Mouse (Mus musculus) testis, postnatal 14 days (tissue): ENCODE results near the gene Atp2b2.
A peak's percentile ranks its signal among the peaks of the same experiment; 100 is the strongest.

ENCODE experiments used
- DNase-seq: peaks from one replicate; pipeline ENCODE4 v3.0.0; 2021; ENCODE audit warnings: low spot score

Gene Atp2b2

DNA sequence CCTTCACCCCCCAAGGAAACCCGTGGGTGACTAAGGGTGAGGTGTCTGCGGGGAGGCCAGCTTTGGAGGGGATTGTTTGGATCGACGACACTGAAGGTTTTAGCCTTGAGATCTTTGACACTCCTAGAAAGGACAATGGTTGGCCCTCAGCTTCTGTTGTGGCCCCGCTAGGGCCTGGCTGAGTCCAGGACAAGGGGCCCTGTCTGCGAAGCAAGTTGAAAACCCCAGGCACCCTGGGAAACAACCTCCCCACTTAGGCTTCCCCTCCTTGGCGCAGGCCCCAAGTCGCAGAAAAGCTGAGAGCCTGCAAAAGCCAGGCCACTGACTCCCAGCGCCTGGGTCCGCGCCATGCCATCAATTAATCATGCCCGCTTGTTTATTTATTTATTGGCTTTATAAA lies at the start of gene Atp2b2:
Gene Atp2b2 (minus strand): TSS at position 282 of the 400 bp plus-strand sequence.
- DNase-seq = no peak

DNA sequence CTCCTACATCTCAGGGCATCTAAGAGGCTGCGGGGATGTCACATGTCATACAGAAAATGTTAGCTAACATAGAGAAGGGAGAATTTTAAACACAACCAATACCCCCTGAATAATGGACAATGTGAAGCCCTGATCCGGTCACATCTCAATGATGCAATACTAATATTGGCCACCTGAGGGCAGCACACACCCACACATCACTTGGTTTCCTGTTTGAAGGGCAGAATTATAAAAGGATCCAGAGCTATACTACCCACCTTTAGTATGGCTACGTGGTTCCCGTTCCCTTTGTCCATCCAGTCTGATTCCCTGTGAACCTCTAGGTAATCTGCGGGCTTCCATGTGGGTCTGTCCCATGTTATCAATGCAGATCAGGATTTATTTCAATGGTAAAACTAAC lies 47.2 kb upstream of the Atp2b2 start:
- DNase-seq = peak; percentile 21

DNA sequence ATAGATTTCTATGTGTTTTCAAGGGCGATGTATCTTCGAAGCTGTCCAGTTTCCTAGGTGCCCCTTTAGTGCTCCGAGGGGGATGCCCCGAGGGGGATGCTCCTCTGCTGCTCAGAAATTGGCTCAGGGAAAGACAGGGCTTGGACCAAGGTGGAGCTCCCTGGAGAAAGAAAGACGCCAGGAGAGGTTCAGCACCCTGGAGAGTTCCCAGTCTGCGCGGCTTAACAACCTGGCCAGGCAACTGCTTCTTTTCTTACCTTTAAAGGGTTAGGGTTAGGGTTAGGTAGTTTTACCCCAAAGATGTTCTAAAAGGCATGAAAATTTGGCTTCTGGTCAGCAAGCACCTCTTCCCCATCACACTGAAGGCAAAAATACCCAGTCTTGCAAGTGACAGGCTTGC lies 44.7 kb upstream of the Atp2b2 start:
- DNase-seq = no peak

DNA sequence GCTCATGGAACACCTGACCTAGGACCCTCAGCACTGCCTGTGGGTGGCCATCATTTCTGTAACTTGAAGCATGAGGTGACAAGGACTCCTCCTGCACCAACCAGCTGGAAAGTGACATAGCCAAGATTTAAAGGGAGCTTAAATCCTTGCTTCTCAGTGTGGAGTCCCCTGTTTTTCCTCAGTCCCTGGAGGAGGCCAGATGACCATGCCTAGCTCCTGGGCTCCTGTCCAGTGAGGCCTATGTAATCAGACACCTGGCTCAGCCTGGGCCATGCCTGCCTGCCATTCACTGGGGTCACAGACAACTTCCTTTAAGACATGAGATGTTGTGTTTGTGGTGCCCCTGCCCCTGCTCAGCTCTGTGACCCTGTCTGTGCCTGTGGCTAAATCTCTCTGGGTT lies 36.1 kb upstream of the Atp2b2 start:
- no peak for DNase-seq

DNA sequence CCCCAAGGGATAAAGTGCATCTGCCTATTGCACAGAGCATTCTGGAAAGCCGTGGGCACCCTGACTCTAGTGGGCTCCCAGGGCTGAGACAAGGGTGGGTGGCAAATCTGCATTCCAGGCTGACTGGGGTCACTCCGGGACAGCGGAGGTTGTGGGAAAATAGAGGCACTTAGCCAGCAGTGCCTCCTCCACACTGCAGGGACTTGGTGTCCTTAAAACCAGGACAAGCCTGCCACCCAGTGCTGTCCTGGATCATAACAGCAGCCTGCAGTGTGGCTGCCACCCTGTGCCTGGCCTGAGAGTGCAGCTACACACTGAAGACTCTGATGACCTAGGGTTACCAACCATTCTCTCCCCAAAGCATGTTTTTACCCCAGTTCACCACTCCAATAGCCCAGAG lies 34.1 kb upstream of the Atp2b2 start:
- DNase-seq = peak; percentile 41

DNA sequence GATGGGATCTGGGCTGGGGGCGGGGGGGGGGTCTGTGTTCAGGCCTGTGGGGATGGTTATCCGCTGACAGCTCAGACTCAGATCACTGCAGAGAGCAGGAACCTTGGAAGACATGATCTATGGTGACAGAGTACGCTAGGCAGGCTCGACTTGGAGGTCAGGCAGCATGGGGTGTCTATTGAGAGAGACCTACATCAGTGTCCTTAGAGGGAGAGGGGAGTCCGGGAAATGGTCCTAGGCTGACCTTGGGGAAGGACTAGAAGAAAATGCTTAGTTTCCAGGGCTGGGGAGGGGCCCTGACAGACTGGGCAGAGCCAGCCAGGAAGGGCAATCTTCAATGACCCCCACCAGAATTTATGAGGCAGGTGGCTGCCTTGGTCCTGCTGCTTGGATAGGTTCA lies 33.6 kb upstream of the Atp2b2 start:
- DNase-seq = no peak

DNA sequence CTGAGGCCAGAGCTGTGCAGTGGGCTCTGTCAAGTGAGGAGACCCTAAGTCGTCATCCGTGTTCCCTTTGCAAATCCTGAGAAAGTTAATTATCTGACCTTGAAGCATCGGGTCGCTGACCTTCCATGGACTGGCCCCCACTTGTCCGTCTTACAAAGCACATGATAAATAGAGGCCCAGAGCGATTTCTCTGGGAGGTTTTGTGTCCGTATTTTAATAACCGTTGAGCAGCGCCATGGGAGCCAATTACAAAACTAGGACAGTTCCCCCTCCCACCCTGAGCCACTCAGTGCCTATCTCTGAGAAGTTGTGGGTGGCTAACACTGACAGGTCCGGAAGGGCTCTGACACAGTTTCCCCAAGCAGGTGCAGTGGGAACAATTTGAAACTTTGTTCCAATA lies 32.5 kb upstream of the Atp2b2 start:
- DNase-seq = peak; percentile 24

DNA sequence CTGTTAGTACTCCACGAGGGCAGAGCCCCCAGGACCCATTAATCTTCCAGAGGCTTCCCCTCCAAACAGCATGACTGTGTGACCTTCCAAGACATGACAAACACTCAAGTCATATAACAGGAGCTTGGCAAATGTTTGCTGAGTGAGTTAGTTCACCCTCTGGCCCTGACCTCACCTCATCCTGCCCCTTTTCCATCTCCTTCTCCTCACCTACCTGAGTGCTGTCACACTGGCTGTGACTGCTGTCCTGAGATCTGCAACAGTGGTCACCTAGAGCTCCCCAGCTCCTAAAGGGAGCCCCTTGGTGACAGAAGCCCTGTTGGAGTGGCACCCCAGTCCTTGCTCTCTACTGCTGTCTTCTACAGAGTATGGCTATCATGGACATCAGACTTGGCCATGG lies 31.8 kb upstream of the Atp2b2 start:
- DNase-seq = no peak

DNA sequence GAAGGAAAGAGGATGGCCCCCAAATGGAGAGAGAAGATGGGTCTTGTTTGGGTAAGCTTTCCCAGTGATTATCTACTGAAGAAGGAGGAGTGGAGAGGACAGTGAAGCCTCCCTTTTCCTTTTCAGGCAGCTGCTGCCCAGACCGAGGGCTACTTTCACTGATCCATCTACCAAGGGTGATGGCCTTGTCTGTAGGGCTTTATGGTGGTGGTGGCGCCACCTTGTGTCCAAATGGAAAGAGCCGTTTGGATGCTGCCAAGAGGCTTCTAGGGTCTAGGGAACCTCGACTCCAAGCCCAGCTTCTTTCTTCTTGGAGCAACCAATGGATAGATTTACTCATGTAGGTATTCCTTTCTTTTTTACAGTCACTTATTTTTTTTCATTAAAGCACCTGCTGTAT lies 29.2 kb upstream of the Atp2b2 start:
- DNase-seq = no peak

DNA sequence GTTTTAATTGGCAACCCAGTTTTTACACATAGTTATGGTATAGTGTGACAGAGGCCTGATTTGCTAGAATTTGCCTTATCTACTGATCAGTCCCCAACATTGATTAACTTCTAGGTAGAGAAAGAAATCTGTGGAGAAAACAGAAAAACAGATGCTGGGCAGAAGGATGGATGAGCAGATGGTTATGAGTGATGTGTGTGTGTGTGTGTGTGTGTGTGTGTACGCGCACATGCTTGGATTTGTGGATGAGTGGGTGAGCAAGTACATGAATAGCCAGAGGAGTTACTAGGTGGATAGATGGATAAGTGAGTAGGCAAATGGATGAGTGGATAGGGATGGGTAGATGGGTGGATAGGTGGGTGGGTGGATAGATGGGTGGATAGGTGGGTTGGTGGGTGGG lies 20.7 kb upstream of the Atp2b2 start:
- DNase-seq = no peak

DNA sequence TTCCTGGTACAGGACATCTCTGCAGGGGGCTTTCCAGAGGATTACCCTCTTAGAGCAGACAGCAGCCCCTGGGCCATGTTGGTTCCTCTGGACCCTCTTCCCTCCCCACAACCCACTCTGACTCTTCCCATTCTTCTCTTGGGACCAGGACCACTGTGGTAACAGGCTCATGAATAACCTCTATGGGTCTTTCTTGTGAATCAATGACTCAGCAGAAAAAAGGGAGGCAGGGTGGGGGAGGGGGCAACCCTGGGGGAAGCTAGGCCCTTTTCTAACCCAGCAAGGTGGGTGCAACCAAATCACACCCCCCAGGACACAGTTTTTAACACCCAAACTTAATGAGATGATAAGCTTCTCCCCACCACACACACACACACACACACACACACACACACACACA lies 20.3 kb upstream of the Atp2b2 start:
- DNase-seq = no peak

DNA sequence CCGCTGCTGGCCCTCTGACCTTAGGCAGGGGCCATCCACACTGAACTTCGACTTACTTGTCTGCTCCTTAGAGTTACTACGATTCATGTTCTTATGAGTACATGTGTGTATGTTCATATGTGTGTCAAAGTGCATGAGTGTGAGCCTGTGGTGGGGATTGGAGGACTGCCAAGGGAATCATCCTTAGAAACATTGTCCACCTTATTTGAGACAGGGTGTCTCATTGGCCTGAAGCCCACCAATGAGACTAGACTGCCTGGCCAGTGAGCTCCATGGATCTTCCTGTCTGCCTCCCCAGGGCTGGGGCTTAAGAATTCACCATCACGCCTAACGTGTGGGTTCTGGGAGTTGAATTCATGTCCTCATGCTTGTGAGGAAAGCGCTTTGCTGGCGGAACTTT lies 16.8 kb upstream of the Atp2b2 start:
- no peak for DNase-seq

DNA sequence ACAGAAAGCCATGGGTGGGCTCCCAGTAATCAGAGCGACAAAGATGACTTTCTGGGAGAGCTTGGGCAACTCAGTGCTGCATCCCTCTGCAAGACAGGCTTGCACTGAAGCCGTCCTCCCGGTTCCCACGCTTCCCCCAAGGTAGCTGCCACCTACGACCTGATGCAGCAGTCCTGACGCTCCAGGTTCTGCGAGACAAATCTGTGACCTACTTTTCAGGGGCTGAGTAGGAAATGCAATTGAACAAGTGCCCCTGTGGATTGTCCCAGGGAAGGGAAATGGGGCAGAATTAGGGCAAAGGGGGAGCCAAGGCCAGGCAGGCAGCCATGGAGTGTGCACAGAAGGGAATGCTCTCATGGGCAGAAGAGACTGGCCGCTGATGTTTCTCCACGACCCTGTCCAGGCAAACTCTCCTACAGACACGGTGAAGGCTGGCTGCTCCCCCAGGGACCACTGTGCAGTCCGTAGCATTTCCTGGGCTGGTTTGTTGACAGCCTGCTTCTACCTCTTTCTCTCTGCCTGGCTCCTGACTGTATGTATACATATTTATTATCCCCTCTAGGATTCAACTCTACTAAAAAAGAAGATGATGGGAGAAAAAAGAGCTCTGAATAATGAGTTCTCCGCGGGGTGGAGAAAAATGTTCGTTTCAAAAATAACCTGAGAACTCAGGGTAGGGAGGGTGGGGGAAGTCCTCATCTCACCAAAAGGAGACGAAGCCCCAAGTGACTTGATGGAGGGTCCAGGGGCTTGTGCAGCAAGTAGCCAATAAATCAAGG lies 15.8 kb upstream of the Atp2b2 start:
- DNase-seq = no peak

DNA sequence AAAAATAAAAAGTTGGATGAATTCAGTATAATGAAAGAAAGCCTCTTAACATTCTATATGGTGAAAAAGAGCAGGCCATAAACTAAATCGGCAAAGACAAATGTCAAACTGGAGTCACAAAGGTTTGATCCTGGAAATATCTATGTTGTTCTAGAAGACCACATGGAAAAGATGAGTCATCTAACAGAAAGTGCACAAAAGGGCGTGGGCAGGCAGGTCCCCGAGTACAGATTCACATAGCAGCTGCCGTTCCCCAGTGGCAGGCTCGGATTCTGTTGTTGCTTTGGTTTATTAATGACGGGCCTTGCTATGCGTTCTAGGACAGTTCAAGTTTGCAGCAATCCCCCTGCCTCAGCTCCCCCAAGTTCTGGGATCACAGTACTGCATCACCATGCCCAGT lies 12.9 kb upstream of the Atp2b2 start:
- no peak for DNase-seq

DNA sequence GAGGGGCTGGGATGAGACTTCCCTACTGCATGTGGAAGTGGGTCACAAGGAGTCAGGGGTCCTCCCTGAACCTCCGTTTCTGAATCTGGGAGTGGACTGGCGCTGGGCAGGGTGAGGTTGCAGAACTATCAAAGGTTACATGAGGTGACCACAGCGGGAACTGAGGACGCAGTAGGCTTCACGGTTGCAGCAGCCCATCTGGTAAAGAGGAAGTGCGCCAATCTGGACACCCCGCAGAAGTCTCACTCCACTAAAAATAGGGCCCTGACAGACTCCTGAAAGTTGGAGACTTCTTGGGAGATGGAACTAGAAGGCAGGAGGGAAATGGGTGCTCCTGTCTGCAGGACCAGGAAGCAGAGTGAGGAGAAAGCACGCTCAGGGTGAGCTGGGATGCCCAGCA lies 2.5 kb upstream of the Atp2b2 start:
- no peak for DNase-seq

DNA sequence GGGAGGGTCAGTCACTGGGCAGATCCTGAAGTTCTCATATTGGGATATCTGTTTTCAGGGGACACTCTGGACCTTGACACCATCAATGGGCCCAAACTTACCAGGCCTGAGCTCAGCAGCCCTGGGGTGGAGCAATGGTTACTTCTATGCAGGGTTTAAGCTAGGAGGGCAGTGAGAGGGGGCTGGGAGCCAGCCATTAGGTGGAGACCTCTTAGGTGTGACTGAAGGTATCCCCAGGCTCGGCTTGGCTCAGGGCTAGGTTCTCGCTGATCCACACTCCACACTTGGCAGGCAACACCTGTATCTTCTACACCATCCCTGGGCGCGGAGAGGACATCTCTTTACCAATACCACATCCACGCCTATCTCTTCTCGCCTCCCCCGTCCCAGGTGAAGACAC lies 423 bp upstream of the Atp2b2 start:
- DNase-seq = no peak

DNA sequence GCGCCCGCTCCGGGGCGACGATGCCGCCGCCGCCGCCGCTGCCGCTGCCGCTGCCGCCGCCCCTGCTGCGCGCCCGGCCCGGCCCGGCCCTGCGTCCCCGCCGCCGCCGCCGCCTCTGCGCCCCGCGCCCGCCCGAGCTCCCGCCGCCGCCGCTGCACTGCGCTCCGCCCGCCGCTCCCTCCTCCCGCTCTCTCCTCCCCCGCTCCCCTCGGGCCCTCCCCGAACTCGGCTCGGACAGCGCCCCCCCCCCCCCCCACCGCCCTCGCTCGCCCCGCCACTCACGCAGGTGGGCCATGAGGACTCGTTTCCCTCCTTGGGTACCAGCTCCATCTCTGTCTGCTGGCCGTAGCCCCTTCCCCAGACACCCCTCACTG lies 515 bp downstream of the Atp2b2 start:
- DNase-seq = no peak

DNA sequence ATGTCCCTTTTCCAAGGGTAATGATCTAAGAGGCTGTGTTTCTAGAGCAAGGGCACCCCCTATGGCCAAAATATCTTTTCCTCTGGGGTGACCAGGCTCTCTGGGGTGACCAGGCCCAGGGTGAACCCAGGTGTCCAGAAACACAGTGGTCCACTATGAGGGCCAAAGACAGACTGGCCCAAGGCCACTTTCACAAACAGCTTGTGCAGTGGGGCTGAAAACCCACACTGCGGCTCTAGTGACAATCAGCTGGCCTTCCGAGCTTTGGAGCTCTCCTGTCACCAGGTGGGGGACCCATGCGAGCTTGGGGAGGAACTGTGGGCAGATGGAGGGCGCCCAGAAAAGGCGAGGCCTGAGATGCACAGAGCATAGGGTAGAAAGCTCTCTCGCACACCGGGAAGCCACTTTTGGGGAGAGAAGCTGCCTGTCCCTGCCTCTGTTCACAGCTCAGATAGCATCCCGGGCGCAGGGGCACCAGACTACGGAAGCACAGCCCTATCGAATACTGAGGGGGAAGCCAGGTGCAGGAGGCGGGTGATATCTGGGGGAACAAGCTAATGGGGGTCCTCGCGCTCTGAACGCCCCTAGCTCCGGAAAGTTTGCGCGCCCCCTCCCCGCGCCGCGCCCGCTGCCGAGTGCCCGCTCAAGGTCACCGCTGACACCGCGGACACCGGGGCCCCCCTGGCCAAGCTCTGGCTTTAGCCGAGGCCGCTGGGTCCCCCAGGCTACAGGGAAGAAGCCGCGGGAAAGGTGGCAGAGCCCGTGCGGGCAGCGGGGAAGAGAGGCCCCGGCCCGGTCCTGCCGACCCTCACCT lies 1.1 kb downstream of the Atp2b2 start:
- no peak for DNase-seq

DNA sequence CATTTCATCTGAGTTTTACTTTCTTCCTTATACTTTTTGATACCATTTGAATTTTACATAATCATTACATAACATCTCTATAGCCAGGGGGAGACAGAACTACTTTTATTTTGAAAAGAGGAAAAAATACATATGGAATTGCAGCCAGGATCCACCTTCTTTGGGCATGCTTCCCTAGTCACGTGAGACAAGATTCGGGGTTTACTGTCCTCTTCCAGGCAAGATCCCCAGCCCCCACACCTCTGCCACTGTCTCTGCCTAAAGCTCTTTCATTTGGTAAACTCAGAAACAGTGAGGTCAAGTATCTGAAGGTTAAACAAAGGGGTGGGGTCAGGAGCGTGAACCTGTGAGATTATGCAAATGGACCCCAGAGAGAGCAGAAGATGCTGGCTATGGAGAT lies 6.7 kb downstream of the Atp2b2 start:
- DNase-seq = no peak

DNA sequence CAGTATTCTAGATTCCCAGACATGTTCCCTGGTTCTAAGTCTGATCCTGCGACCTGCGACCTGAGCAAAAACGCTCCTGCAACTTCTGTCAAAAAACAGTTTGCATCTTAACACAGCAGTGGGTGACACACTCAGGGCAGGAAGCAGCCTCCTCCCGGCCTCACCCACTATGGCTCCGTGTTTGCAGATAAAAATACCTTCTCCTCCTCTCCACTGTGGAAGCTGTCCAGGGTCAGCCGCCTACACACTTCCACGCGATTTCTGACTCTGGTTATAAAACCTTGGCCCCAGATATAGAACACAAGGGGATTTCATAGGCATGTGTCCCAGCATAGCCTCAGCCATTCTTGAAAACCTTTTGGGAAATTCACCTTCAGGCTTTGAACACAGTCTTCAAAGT lies 9.6 kb downstream of the Atp2b2 start:
- DNase-seq = no peak

DNA sequence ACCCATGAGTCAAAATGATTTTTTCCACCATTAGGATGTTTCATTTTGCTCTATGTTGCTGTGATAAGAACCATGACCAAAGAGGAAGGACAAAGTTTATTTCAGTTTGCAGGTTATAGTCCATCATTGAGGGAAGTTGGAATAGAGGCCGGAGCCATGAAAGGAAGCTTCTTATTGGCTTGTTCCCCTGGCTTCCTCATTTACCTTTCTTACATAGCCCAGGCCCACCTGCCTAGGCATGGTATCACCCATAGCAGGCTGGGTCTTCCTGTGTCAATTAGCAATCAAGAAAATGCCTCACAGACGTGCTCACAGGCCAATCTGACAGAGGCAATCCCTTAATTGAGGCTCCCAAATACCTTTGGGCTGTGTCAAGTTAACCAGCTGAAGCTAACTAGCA lies 18.6 kb downstream of the Atp2b2 start:
- no peak for DNase-seq

DNA sequence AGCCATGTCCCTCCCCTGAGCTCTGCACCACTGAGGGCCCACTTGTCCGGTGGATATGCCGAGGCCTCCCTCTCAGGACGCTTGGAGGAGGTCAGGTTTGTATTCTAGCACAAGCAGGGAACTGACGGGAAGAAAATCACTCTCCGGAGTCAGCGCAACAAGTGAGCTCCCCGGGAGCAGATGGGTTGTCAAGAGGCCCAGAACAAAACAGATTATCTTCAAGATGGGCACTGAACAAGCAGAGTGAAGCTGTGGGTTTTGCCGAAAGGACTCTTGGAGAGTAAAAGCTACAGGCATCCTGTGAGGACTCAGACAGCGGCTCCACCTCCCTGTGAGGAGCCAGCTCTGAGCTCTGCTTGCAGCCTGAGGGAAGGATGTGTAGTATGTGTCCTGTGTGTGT lies 20.3 kb downstream of the Atp2b2 start:
- DNase-seq = no peak

DNA sequence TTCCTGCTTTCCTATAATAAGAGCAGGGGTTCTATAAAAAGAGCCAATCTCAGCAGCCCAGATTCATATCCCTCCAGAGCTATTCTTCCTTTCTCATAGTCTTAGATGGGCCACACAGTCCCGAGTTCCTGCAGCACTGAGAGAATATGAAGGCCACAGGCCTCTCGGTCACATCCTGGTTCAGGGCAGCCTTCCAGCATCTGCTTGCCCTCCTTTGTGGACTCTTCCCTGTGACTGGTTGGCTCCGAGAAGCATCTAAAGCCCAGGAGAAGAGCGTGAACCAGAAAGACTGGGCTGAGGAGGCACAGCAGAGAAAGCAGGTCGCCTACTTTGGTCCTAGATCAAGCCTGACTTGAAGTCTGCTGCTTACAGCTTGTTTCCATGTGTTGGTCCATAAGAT lies 28.6 kb downstream of the Atp2b2 start:
- no peak for DNase-seq

DNA sequence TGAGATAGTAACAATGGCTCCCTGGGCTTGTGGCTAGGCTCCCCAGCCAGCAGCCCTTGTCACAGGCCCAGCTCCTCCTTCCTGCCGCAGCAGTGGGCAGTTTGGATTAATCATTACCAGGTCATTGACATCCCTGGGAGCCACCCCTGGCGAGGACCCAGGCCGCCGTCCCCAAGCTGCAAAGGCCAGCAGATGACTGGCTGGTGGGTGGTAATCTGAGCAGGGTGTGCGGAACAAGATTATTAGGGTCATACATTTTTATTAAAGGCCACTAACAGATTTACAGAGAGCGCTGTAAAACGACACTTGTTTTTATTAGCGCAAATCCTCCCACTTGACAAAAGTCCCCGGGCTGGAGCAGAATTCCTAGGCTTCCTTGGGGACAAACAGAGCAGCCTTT lies 29.6 kb downstream of the Atp2b2 start:
- DNase-seq = no peak
